Mouse (Mus musculus) heart, postnatal 10 days (tissue): ENCODE data around the gene Ttc29. TPM values are rescaled to one million over a fixed set of nuclear protein-coding genes. Genes with fewer than 3 reads are reported as not detected.
A peak's percentile ranks its signal among the peaks of the same experiment; 100 is the strongest.

Experiments used
- DNase-seq, 2 experiments: peaks; one replicate each; pipeline ENCODE4 v3.0.0; 2021
- intact Hi-C: fragments of 180-260 bp; cut with DNase I; formaldehyde crosslinking; loops from one replicate; pipeline ENCODE4 v1.15.1; 2025
- total RNA-seq, 2 experiments: library from RNA; stranded (reverse); gene quantifications; 2 replicates each; pipeline ENCODE4 v1.2.3; 2021

The Ttc29 gene
- total RNA-seq, result not detected

- DNase-seq, result peak; percentile 6 to 14
- intact Hi-C loops, result no loop called here
Measured at GRCm38 (mm10) chr8:78213074-78213473, at the start of gene Ttc29. TSS of gene Ttc29 (plus strand) at chr8:78213297.

DNA sequence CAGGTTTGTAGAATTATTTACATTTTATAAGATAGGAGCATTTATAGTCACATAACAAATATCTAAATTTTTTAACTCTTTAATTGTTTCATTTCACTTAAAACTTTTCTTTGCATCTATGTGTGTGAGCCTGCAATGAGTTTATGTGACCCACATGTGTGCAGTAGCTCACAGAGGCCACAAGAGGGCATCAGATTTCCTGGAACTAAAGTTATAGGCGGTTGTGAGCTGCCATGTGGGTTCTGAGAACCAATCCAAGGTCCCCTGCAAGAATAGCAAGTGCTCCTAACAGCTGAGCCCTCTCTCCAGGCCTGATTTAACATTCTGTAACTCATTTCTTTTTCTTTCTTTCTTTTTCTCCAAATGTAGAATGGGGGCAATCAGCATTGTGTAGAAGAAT, 41.7 kb upstream of the Ttc29 start:
- intact Hi-C loops, result no loop called here
- DNase-seq, result no peak

DNA sequence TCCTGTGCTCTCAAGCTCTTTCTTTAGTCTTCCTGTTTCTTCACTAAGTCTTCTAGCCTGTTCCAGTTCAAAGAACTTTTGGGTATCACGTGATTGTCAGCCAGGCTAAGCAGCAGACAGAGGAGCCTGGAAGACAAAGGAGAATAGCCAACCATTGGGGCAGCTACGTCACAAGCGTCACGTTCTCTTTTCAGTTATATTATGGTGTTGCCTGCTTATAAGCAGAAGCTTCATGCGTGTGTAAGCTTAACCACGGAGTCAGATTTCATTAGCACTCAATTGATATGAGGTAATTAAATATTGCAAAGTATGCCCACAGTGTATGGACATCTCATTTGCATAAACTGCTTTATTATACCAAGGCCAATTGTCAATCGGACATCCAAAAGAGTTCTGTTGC, 30.4 kb upstream of the Ttc29 start:
- intact Hi-C loops, result no loop called here
- no peak for DNase-seq

- DNase-seq, result no peak
- intact Hi-C loops, result no loop called here
Measured at GRCm38 (mm10) chr8:78183414-78183813, 29.7 kb upstream of the Ttc29 start.

- intact Hi-C loops, result no loop called here
- no peak for DNase-seq
Measured at GRCm38 (mm10) chr8:78187087-78187486, 26.0 kb upstream of the Ttc29 start.

- peak; percentile 3 to 4 for DNase-seq
- intact Hi-C loops, result loop anchor here (5.0 kb wide), 1 partner anchor 572 kb away; no protein-coding TSS in a partner anchor
Measured at GRCm38 (mm10) chr8:78204229-78204628, 8.9 kb upstream of the Ttc29 start.

DNA sequence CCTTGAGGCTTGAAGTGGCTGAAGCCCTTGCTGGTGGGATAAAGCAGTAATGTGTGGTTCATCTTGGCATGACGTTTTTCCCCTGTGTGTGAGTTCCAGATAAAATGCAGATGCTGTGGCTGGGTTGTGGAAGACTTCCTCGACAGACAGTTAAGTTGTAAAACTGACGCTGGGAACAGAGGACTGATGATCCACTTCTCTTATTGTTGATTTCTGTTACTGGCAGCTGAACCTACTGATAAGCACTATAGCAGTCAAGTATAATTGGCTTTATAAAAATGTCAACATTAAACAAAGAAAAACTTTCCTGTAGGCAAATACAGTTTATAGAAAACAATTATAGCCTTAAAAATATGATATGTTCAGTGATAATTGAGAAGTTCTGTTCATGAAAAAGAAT, 2.7 kb upstream of the Ttc29 start:
- no peak for DNase-seq
- intact Hi-C loops, result no loop called here

GRCm38 (mm10) chr8:78214645-78215044, 1.5 kb downstream of the Ttc29 start:
- no peak for DNase-seq
- intact Hi-C loops, result no loop called here

- intact Hi-C loops, result no loop called here
- DNase-seq, result no peak
Measured at GRCm38 (mm10) chr8:78226087-78226486, 13.0 kb downstream of the Ttc29 start.

- DNase-seq, result no peak
- intact Hi-C loops, result loop anchor here (10.0 kb wide), 1 partner anchor 1354 kb away; no protein-coding TSS in a partner anchor
Measured at GRCm38 (mm10) chr8:78230721-78231120, 17.6 kb downstream of the Ttc29 start.

DNA sequence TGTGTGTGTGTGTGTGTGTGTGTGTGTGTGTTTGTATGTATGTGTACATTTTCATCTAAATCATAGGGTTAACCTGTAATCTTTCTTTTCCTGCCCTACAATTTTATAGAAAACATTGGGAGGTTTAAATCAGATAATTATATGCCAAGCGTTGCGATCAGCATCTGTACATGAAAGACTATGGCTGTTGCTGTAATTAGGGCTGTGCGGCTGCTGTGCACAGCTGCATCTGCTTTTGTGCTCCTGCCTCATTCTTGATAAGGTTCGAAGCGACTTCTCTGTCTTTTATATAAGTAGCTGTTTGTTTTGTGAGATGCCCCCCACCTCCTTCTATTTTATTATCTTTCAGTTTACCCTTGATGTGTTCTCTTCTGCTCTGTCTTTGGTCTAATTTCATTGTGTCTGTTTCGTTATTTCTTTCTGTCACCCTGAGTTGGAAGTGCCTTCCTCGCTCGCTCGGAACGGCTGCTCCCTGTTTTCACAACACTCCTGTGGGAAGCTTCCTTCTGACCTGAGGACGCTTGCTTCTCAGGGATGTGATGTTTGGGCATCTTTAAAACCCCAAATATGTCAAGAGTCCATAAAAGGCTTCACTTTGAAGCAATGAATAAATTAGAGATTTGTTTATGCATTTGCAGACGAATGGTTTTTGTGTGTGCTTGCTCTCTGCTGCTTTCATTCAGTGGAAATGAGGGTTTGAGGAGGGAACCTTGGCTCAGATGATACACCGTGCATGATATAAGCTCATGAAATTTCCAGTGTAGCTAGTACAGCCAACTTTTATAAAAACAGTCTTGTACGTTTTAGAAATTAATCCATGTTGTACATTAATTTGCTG, 20.0 kb downstream of the Ttc29 start:
- no peak for DNase-seq
- intact Hi-C loops, result loop anchor here (10.0 kb wide), 1 partner anchor 1352 kb away; no protein-coding TSS in a partner anchor

- intact Hi-C loops, result loop anchor here (10.0 kb wide), 1 partner anchor 1351 kb away; no protein-coding TSS in a partner anchor
Measured at GRCm38 (mm10) chr8:78233708-78234201, 20.7 kb downstream of the Ttc29 start.

GRCm38 (mm10) chr8:78237972-78238675, 25.0 kb downstream of the Ttc29 start:
- DNase-seq, result peak; percentile 13 to 43
- intact Hi-C loops, result loop anchor here (1.0 to 10.0 kb wide), 5 partner anchors 176 to 1347 kb away; no protein-coding TSS in a partner anchor

More at GRCm38 (mm10) chr8:78233708-78234201, 20.7 kb downstream of the Ttc29 start:
- no peak for DNase-seq

DNA sequence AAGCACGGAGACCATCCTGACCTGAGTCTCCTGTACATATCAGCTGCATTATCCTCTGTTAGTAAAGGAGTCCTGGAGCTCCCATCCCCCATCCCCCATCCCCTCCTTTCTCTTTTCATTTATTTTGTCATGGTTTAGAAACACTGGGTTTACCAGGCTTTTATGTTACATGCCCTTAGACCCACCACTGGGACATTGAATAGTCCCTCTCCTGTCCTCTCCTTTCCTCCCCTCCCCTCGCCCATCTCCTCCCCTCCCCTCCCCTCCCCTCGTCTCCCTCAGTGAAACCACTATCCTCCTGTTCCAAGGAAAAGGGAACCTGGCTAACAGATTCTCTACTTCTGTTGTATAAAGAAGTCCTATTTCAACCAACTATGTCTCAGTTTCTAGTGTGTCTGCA, 38.0 kb downstream of the Ttc29 start:
- no peak for DNase-seq
- intact Hi-C loops, result no loop called here

DNA sequence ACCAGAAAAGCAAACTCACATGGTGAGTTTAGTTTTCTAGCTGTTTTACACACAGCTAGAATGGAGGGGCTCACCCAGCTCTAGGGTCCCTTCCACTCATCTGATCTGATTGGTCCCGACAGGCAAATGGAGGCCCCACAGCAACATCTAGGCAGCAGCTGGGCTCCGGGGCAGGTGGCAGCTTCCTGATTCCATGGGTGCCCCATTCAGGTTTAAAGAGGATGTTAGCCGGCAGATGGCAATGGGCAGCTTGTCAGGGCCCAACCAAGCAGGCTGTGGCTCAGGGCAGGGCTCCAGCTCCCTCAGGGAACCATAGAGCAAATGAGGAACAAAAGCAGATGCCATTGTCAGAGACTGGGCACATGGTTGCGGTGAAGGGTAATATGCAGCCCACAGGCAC, 41.3 kb downstream of the Ttc29 start:
- intact Hi-C loops, result no loop called here
- DNase-seq, result no peak

DNA sequence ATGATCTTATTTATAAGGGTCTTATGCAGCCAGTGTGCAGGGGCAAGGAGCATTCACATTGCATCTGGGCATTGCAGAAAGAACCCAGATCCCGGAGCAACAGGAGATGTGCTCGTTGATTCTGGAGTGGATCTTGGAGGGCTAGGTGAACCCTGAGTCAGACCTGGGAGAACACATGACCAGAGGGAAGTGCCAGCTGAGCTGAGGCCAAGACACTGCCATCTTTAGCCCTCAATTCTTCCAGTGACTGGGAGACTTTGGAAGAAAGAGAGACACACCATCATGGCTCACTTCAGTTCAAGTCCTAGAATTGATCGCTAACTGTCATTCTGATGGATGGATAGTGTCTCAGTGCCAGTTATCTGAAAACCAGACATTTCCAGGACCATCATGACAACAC, 41.9 kb downstream of the Ttc29 start:
- no peak for DNase-seq
- intact Hi-C loops, result no loop called here

DNA sequence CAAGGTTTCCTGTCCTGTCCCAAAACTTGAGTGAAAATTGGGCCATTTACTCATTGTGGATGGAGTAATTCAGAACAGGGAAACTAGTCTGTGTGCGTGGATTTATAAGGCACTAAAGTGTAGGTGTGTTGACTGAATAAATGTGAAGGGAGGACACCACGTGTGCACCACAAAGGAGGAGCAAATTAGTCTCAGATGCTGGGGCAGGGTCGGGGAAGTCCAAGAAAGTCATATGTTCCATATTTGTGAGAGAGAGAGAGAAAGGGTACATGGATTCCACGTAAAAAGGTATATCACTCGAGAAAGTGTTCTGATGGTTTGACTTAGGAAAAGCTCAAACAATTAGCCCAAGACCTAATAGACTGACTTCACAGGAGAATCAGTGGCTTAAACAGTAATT, 52.4 kb downstream of the Ttc29 start:
- intact Hi-C loops, result no loop called here
- no peak for DNase-seq

DNA sequence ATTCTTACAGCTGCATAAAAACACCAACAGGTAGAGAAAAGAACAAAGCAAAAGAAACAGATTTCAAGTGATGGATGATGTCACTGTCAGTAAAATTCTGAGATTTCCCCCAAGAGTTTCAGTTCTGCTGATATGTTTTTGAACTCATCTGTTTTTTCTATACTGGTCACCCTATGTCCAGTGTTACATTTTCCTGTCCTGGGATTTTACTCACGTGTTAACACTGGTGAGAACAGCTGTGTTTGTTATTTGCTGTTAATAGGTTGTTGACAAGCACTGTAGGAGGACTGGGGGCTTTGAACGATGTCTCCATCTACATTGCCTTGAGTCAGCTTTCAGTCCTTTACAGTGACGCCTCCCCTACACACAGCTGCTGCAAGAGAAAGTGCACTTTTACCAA, 53.1 kb downstream of the Ttc29 start:
- intact Hi-C loops, result no loop called here
- DNase-seq, result no peak

GRCm38 (mm10) chr8:78267894-78268411, 54.9 kb downstream of the Ttc29 start:
- peak in 1 of 2 experiments; percentile 8 for DNase-seq
- intact Hi-C loops, result no loop called here

GRCm38 (mm10) chr8:78269281-78269680, 56.2 kb downstream of the Ttc29 start:
- DNase-seq, result no peak
- intact Hi-C loops, result no loop called here

DNA sequence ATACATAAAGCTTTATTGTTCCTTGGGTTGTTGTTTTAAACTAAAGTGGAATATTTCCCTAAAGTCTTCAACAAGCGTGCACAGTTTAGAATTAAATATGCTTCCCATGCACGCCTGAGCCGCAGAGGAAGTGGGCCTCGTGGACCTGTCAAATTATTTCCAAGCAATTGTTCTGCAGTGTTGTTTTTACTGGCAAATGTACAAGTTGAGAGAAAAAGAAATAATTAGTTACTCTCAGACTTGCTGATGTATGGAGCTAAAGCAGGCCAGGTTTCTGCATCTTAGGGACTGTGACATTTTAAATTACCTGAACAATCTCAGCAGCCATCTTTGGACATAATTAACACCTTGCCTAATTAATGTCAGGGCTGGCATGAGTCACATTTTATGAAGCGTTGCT, 58.3 kb downstream of the Ttc29 start:
- no peak for DNase-seq
- intact Hi-C loops, result no loop called here
